Mouse (Mus musculus) embryonic facial prominence, embryonic 14.5 days (tissue): ENCODE data around the gene Asah2. TPM values are rescaled to one million over a fixed set of nuclear protein-coding genes. Genes with fewer than 3 reads are reported as not detected.

Experiments
- ATAC-seq: fragments of 200-750 bp; cut with Nextera tagmentation; 2 replicates; pipeline ENCODE4 v1.8.0; 2017; ENCODE audit warnings: low read depth, moderate number of reproducible peaks, moderate TSS enrichment
- DNase-seq: peaks from one replicate; pipeline ENCODE4 v3.0.0-alpha.2; 2015; ENCODE audit warnings: low spot score
- H3K27ac ChIP-seq: fragments of 300-500 bp; sonication (generic); replicated peaks from 2 replicates; pipeline ENCODE4 v1.5.1; 2014; ENCODE audit warnings: low read depth, mild to moderate bottlenecking, low read length, moderate library complexity
- H3K27me3 ChIP-seq: fragments of 300-500 bp; sonication (generic); replicated peaks from 2 replicates; pipeline ENCODE4 v1.6.1; 2014; ENCODE audit warnings: low read length; ENCODE audit not compliant: control insufficient read depth, insufficient read depth
- H3K36me3 ChIP-seq: fragments of 300-500 bp; sonication (generic); 2 replicates; pipeline ENCODE4 v1.6.1; 2014; ENCODE audit warnings: low read length, mixed read lengths; ENCODE audit not compliant: control insufficient read depth, insufficient read depth
- H3K4me1 ChIP-seq: fragments of 300-500 bp; sonication (generic); 2 replicates; pipeline ENCODE4 v1.6.1; 2014; ENCODE audit warnings: antibody characterized with exemption, low read length; ENCODE audit not compliant: control insufficient read depth, insufficient read depth
- H3K4me2 ChIP-seq: fragments of 300-500 bp; sonication (generic); 2 replicates; pipeline ENCODE4 v1.6.1; 2014; ENCODE audit warnings: low read depth, mild to moderate bottlenecking, low read length, moderate library complexity, mixed read lengths
- H3K4me3 ChIP-seq: fragments of 300-500 bp; sonication (generic); 2 replicates; pipeline ENCODE4 v1.5.1; 2014; ENCODE audit warnings: low read depth, mild to moderate bottlenecking, low read length
- H3K9ac ChIP-seq: fragments of 300-500 bp; sonication (generic); 2 replicates; pipeline ENCODE4 v1.6.1; 2014; ENCODE audit warnings: low read depth, mild to moderate bottlenecking, low read length, moderate library complexity, mixed read lengths
- H3K9me3 ChIP-seq: fragments of 300-500 bp; sonication (generic); 2 replicates; pipeline ENCODE4 v1.6.1; 2016; ENCODE audit warnings: low read length; ENCODE audit not compliant: control insufficient read depth
- whole genome bisulfite sequencing: fragments of 180-500 bp; shearing (Covaris S2); extraction: QIAGEN DNeasy Blood & Tissue Kit; methylation state at CpG from one replicate; pipeline ENCODE4 v1.1.7; 2014; 5-methylcytosine and 5-hydroxymethylcytosine counted together
- polyA plus RNA-seq: library from polyadenylated mRNA; unstranded; fragments of >200 nt; fragmentation: Nextera tagmentation; extraction: Ambion mirVana; gene quantifications from 2 replicates; pipeline ENCODE4 v1.2.1, GENCODE M21; 2014

Gene Asah2
- polyA plus RNA-seq, 1 experiment from 2014 or later, result 2.1 TPM

DNA sequence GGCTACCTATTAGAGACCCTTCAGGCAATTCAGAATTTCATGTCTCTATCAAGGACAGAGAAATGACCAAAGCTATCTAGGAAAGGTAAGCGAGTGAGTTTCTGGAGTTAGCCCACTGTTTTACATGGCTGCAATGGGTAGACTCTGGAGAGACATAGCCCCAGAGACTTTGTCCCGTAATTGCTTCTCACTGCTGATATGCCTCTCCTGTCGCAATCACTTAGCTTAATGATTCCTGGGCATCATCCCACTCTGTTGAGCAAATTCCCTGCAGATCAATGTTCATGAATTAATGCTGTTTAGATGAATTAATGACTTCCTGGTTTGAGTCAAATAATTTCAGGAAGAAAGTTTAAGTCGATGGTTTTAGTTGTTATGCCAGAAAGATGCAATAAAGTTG is 153.3 kb downstream of the Asah2 start:
- WGBS, result 82% methylated on average over 4 of the region's 4 CpGs
- H3K4me2 ChIP-seq, result no peak overlapping the region
- H3K27ac ChIP-seq, result no peak overlapping the region
- no peak overlapping the region for H3K9ac ChIP-seq
- no peaks in the 10 kb centered on the region for H3K27me3 ChIP-seq
- ATAC-seq (no peak), DNase-seq (no peak)
- H3K4me3 ChIP-seq, result no peak overlapping the region
- H3K36me3 ChIP-seq, result no peaks in the 10 kb centered on the region
- no peaks in the 10 kb centered on the region for H3K9me3 ChIP-seq
- H3K4me1 ChIP-seq, result no peaks in the 10 kb centered on the region

DNA sequence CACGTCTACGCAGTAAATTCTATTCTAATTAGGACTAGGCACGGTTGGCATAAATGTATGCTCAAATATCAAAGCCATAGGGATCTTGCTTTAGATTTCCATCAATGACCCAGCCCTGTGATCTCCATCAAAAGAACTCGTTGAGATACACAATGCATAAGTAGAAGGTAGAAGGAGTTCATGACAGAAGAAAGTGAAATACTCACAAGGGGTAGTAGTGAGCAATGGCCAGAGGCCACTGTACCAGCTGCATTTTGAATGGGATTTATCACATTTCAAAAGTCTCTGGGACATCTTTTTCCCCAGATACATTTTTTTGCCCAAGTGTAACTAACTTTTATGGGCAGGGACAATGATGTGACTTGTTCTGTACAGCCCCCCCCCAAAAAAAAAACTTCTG is 153.7 kb downstream of the Asah2 start:
- H3K9ac ChIP-seq, result no peak overlapping the region
- WGBS, result 58% methylated on average over 4 of the region's 4 CpGs

DNA sequence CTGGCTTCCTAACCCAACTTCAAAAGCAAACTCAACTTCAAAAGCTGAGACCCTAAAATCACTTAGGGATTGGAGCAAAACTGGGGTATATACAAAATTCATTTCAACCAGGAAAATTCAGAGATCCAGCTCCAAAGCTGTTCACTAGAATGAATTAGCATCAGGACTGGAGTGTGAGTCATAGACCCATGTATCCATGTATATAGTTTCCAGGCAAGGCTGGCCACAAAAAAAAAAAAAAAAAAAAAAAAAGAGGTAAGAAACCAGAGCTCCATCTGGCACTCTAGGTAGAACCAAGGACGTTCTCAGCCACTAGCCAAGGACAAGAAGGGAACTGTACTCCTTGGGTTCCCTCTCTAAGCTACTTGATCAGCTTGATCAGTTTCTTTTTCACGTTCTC is 154.2 kb downstream of the Asah2 start:
- DNase-seq, result no peak
- Histone ChIP-seq H3K4me3 (no peak overlapping the region), H3K4me2 (no peak overlapping the region), H3K9ac (no peak overlapping the region), H3K36me3 (no peaks in the 10 kb centered on the region), H3K4me1 (no peaks in the 10 kb centered on the region), H3K27me3 (no peaks in the 10 kb centered on the region), H3K9me3 (no peaks in the 10 kb centered on the region), H3K27ac (no peak overlapping the region)
- ATAC-seq, result no peak
- 63% methylated on average over 2 of the region's 2 CpGs for WGBS

More for the DNA sequence above, 153.7 kb downstream of the Asah2 start:
- no peaks in the 10 kb centered on the region for H3K27me3 ChIP-seq
- DNase-seq (no peak), ATAC-seq (no peak)
- H3K27ac ChIP-seq, result no peak overlapping the region
- no peaks in the 10 kb centered on the region for H3K36me3 ChIP-seq
- no peaks in the 10 kb centered on the region for H3K4me1 ChIP-seq
- H3K4me3 ChIP-seq, result no peak overlapping the region
- no peaks in the 10 kb centered on the region for H3K9me3 ChIP-seq
- no peak overlapping the region for H3K4me2 ChIP-seq

DNA sequence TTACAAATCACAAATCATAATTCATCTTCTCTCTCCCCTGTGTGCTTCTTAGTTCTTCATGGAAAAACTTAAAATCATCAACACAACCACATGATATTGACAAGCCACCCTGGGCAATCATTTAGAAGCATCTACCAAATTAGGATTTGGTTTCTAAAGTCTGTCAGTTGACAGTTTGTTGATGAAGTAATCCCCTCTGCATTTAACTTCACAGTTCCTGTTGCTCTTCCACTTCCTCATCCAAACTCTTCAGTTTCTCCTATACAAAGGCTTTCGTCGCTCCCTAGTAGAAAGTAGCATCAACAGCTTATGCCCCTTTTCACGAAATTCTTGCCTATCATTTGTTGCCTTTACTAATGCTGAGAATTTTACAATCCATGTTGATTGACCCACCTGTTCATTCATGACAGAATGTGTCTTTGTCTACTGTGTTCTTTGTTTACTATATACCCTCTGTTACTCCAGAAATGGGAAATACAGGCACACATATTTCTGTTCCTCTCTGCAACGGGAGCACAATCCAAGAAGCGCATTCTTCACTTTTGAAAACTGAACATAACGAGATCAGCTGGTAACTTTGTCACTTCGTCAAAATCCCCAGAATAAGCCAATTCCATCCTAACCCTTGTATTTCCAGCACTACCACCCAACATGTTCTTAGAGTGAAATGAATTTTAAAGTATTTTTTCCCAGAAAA is 157.1 kb downstream of the Asah2 start:
- no peak overlapping the region for H3K4me3 ChIP-seq
- H3K9ac ChIP-seq, result no peak overlapping the region
- no peak overlapping the region for H3K27ac ChIP-seq
- H3K9me3 ChIP-seq, result no peaks in the 10 kb centered on the region
- no peaks in the 10 kb centered on the region for H3K36me3 ChIP-seq
- 73% methylated on average over 7 of the region's 7 CpGs for WGBS
- H3K4me2 ChIP-seq, result no peak overlapping the region
- no peaks in the 10 kb centered on the region for H3K4me1 ChIP-seq
- no peaks in the 10 kb centered on the region for H3K27me3 ChIP-seq
- no peak for DNase-seq
- no peak for ATAC-seq

Other genes starting within 250 kb of the Asah2 start
- not detected in 2 replicates for gene A1cf, start 239.4 kb downstream of the Asah2 start, polyA plus RNA-seq